In the genomic region with DNA sequence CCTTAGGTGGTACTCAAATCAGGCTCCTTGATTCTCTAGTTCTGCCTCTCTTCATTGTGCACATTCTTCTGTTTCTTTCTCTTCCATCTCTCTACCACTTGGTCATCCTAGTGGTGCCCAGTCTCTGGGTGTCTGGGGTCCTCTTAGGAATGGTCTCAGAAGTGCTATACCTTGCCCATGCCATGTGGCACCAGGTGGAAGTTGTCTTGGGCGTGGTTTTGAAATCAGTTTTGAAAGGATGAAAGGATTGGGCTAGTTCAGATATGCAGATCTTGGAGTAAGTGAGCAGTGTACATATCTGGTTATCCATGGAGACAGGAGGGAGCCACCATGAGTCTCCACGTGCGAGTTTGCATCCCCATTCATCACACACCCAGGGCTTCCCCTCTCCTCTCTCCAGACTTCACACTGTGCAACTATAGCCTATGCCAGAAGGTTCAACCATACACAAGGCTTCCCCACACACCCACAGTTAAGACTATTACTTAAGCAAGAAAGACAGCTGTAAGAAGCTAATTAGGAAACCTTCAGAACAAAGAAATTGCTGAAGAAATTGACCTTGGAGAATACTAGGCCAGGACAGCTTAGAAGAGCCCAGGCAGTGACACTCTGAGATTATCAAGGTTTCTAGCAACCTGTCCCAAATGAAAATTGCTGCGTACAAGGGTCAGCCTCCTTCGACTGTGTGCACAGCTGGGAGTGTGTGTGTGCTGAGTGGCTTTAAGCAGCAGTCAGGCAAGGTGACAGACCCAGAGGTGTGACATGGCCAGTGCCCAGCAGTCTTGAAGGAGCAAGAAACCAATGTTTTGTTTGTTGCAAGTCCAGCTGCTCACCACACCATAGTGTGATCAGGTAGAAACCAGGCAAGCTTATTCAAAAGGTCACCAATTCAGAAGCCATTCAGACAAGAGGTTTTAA, we compare ENCODE assay signal across 8 mouse cellular contexts. TPM values are rescaled to one million over a fixed set of nuclear protein-coding genes. Genes with fewer than 3 reads are reported as not detected.
DNase-seq lines count a peak whose midpoint lies in the region; ATAC-seq lines count a peak whose summit lies in the region.

No protein-coding gene starts in this region.

- H3K27me3 ChIP-seq in kidney, embryonic 16.5 days (ENCODE audit: insufficient read depth, low read length), result no peaks in the 10 kb centered on the region
- no peaks in the 10 kb centered on the region for H3K27me3 ChIP-seq in embryonic facial prominence, embryonic 13.5 days
- no peaks in the 10 kb centered on the region for H3K27me3 ChIP-seq in hindbrain, embryonic 16.5 days (replicated peaks; ENCODE audit: control insufficient read depth, insufficient read depth, low read length)
- no peaks in the 10 kb centered on the region for H3K27me3 ChIP-seq in midbrain, embryonic 12.5 days

- no peak overlapping the region for H3K4me2 ChIP-seq in kidney, embryonic 16.5 days (replicated peaks; ENCODE audit: low read depth, low read length)
- no peak overlapping the region for H3K4me2 ChIP-seq in embryonic facial prominence, embryonic 13.5 days
- no peak overlapping the region for H3K4me2 ChIP-seq in hindbrain, embryonic 16.5 days (ENCODE audit: low read length)
- H3K4me2 ChIP-seq in midbrain, embryonic 12.5 days (replicated peaks), result no peak overlapping the region

- H3K27ac ChIP-seq in kidney, embryonic 16.5 days (ENCODE audit: low read length), result no peak overlapping the region
- H3K27ac ChIP-seq in embryonic facial prominence, embryonic 13.5 days, result no peak overlapping the region
- no peak overlapping the region for H3K27ac ChIP-seq in hindbrain, embryonic 16.5 days (ENCODE audit: low read depth, low read length)
- 0 out of 2 replicates have a peak overlapping the region, but pooled peaks have one; percentile 15 for H3K27ac ChIP-seq in midbrain, embryonic 12.5 days (replicated peaks)

- H3K9ac ChIP-seq in kidney, embryonic 16.5 days (replicated peaks; ENCODE audit: low read length), result no peak overlapping the region
- H3K9ac ChIP-seq in embryonic facial prominence, embryonic 13.5 days, result no peak overlapping the region
- H3K9ac ChIP-seq in hindbrain, embryonic 16.5 days (ENCODE audit: low read depth, low read length), result no peak overlapping the region
- no peak overlapping the region for H3K9ac ChIP-seq in midbrain, embryonic 12.5 days (replicated peaks)

- no peaks in the 10 kb centered on the region for H3K9me3 ChIP-seq in kidney, embryonic 16.5 days (ENCODE audit: low read length)
- H3K9me3 ChIP-seq in embryonic facial prominence, embryonic 13.5 days, result no peaks in the 10 kb centered on the region
- H3K9me3 ChIP-seq in hindbrain, embryonic 16.5 days (ENCODE audit: control insufficient read depth, low read length), result no peaks in the 10 kb centered on the region
- H3K9me3 ChIP-seq in midbrain, embryonic 12.5 days, result no peaks in the 10 kb centered on the region

- ATAC-seq in kidney, embryonic 16.5 days (ENCODE audit: low FRiP score, low TSS enrichment), result peak; percentile 21; the same call in 1 of the 2 replicates
- peak; percentile 16; the same call in 1 of the 2 replicates for ATAC-seq in embryonic facial prominence, embryonic 13.5 days (ENCODE audit: insufficient number of reproducible peaks, insufficient read depth, low FRiP score, low TSS enrichment, low read depth)
- 0 out of 2 replicates have a peak, but pooled peaks have one; percentile 5 for ATAC-seq in hindbrain, embryonic 16.5 days
- ATAC-seq in midbrain, embryonic 12.5 days (ENCODE audit: low FRiP score, low read depth), result no peak

- WGBS in kidney, embryonic 16.5 days, result 44% methylated on average over 5 of the region's 5 CpGs
- 42% methylated on average over 5 of the region's 5 CpGs for WGBS in embryonic facial prominence, embryonic 13.5 days
- WGBS in hindbrain, embryonic 16.5 days, result 45% methylated on average over 5 of the region's 5 CpGs
- WGBS in midbrain, embryonic 12.5 days, result 45% methylated on average over 5 of the region's 5 CpGs

- no peak overlapping the region for H3K4me3 ChIP-seq in kidney, embryonic 16.5 days (ENCODE audit: low read length)
- H3K4me3 ChIP-seq in embryonic facial prominence, embryonic 13.5 days, result no peak overlapping the region
- H3K4me3 ChIP-seq in hindbrain, embryonic 16.5 days (ENCODE audit: low read length), result no peak overlapping the region
- no peak overlapping the region for H3K4me3 ChIP-seq in midbrain, embryonic 12.5 days

- H3K4me1 ChIP-seq in kidney, embryonic 16.5 days (ENCODE audit: insufficient read depth, low read length), result peaks cover 2% of the 10 kb centered on the region; the same call in 1 of the 2 replicates
- no peaks in the 10 kb centered on the region for H3K4me1 ChIP-seq in embryonic facial prominence, embryonic 13.5 days
- no peaks in the 10 kb centered on the region for H3K4me1 ChIP-seq in hindbrain, embryonic 16.5 days (ENCODE audit: control insufficient read depth, insufficient read depth, low read depth, low read length)
- H3K4me1 ChIP-seq in midbrain, embryonic 12.5 days, result no peaks in the 10 kb centered on the region

- H3K36me3 ChIP-seq in kidney, embryonic 16.5 days (ENCODE audit: insufficient read depth, low read length), result peaks cover 42% of the 10 kb centered on the region
- H3K36me3 ChIP-seq in embryonic facial prominence, embryonic 13.5 days, result peaks cover 49% of the 10 kb centered on the region
- H3K36me3 ChIP-seq in hindbrain, embryonic 16.5 days (ENCODE audit: control insufficient read depth, insufficient read depth, low read length), result peaks cover 26% of the 10 kb centered on the region
- peaks cover 44% of the 10 kb centered on the region for H3K36me3 ChIP-seq in midbrain, embryonic 12.5 days

- DNase-seq in kidney, postnatal 10 days, result no peak
- DNase-seq in natural killer cell, adult 2 months (ENCODE audit: low spot score in 2 of 2), result no peak
- no peak for DNase-seq in adrenal gland, postnatal 36 days
- no peak for DNase-seq in cerebellum, adult 11-12 months

RNA-seq across cellular contexts. Expression of a gene that starts 12.3 kb away (rescaled TPM):
- 655 and 667 TPM in 2 replicates for polyA plus RNA-seq in kidney, embryonic 16.5 days (2015; fragmentation: Nextera tagmentation; extraction: Ambion mirVana)
- 855 and 911 TPM in 2 replicates for polyA plus RNA-seq in embryonic facial prominence, embryonic 13.5 days (2015; fragmentation: Nextera tagmentation; extraction: Ambion mirVana)
- 313 and 317 TPM in 2 replicates for polyA plus RNA-seq in hindbrain, embryonic 16.5 days (2015; fragmentation: Nextera tagmentation; extraction: Ambion mirVana)
- 523 and 525 TPM in 2 replicates for polyA plus RNA-seq in midbrain, embryonic 12.5 days (2016; fragmentation: Nextera tagmentation; extraction: Ambion mirVana)
- 100 to 1,000 TPM; 826 to 831 TPM for total RNA-seq in adrenal gland, postnatal 36 days (2021)

RNA-seq across cellular contexts. Expression of a gene that starts 25.7 kb away (rescaled TPM):
- 405 and 508 TPM in 2 replicates for polyA plus RNA-seq in kidney, embryonic 16.5 days (2015; fragmentation: Nextera tagmentation; extraction: Ambion mirVana)
- polyA plus RNA-seq in embryonic facial prominence, embryonic 13.5 days (2015; fragmentation: Nextera tagmentation; extraction: Ambion mirVana), result 525 and 530 TPM in 2 replicates
- polyA plus RNA-seq in hindbrain, embryonic 16.5 days (2015; fragmentation: Nextera tagmentation; extraction: Ambion mirVana), result 497 and 635 TPM in 2 replicates
- 505 and 557 TPM in 2 replicates for polyA plus RNA-seq in midbrain, embryonic 12.5 days (2016; fragmentation: Nextera tagmentation; extraction: Ambion mirVana)
- total RNA-seq in adrenal gland, postnatal 36 days (2021), result 100 to 1,000 TPM; 179 to 182 TPM
